Mouse (Mus musculus) heart, embryonic 14.5 days (tissue): Measurements from ENCODE around the gene Trim71. TPM values are rescaled to one million over a fixed set of nuclear protein-coding genes. Genes with fewer than 3 reads are reported as not detected.

Source experiments
- ATAC-seq: fragments of 200-750 bp; cut with Nextera tagmentation; 2 replicates; pipeline ENCODE4 v1.8.0; 2017; ENCODE audit warnings: low read depth, moderate TSS enrichment; ENCODE audit not compliant: insufficient number of reproducible peaks, insufficient read depth, low FRiP score
- H3K27ac ChIP-seq, 2 experiments: fragments of 200-500 bp in 1 of 2; fragments of 300-500 bp in 1 of 2; sonication (generic) in 1 of 2; replicated peaks in 1 of 2; 2 replicates each; pipeline ENCODE4 v1.5.1; 2012 to 2014; ENCODE audit warnings: low read depth in 2 of 2, low read length in 2 of 2, control low read depth in 1 of 2, mild to moderate bottlenecking in 1 of 2, mixed read lengths in 1 of 2; ENCODE audit not compliant: control insufficient read depth in 1 of 2, insufficient read depth in 1 of 2
- H3K27me3 ChIP-seq: fragments of 300-500 bp; sonication (generic); 2 replicates; pipeline ENCODE4 v1.6.1; 2014; ENCODE audit warnings: mild to moderate bottlenecking, low read length, control low read depth; ENCODE audit not compliant: control insufficient read depth, insufficient read depth
- H3K36me3 ChIP-seq: fragments of 300-500 bp; sonication (generic); 2 replicates; pipeline ENCODE4 v1.6.1; 2014; ENCODE audit warnings: mild to moderate bottlenecking, control low read depth, low read length, mixed read lengths; ENCODE audit not compliant: control insufficient read depth, insufficient read depth
- H3K4me1 ChIP-seq, 2 experiments: fragments of 200-500 bp in 1 of 2; fragments of 300-500 bp in 1 of 2; sonication (generic) in 1 of 2; 2 replicates each; pipeline ENCODE4 v1.6.1; 2012 to 2014; ENCODE audit warnings: low read length in 2 of 2, control low read depth in 1 of 2, mixed read lengths in 1 of 2; ENCODE audit not compliant: control insufficient read depth in 2 of 2, insufficient read depth in 2 of 2
- H3K4me2 ChIP-seq: fragments of 300-500 bp; sonication (generic); 2 replicates; pipeline ENCODE4 v1.6.1; 2014; ENCODE audit warnings: mild to moderate bottlenecking, low read length
- H3K4me3 ChIP-seq, 2 experiments: fragments of 200-500 bp in 1 of 2; fragments of 300-500 bp in 1 of 2; sonication (generic) in 1 of 2; 2 replicates each; pipeline ENCODE4 v1.5.1; 2012 to 2014; ENCODE audit warnings: low read length in 2 of 2, mild to moderate bottlenecking in 2 of 2, control low read depth in 1 of 2, low read depth in 1 of 2, moderate library complexity in 1 of 2; ENCODE audit not compliant: control insufficient read depth in 1 of 2, insufficient read depth in 1 of 2
- H3K9ac ChIP-seq: fragments of 300-500 bp; sonication (generic); 2 replicates; pipeline ENCODE4 v1.6.1; 2014; ENCODE audit warnings: mild to moderate bottlenecking, low read length
- H3K9me3 ChIP-seq: fragments of 300-500 bp; sonication (generic); 2 replicates; pipeline ENCODE4 v1.6.1; 2016; ENCODE audit warnings: low read length, control low read depth; ENCODE audit not compliant: control insufficient read depth
- WGBS: fragments of 180-500 bp; shearing (Covaris S2); extraction: QIAGEN DNeasy Blood & Tissue Kit; methylation state at CpG from one replicate; pipeline ENCODE4 v1.1.7; 2014; 5-methylcytosine and 5-hydroxymethylcytosine counted together
- polyA plus RNA-seq: library from polyadenylated mRNA; unstranded; fragments of >200 nt; fragmentation: Nextera tagmentation; extraction: Ambion mirVana; gene quantifications from 2 replicates; pipeline ENCODE4 v1.2.1, GENCODE M21; 2014

Gene Trim71
- polyA plus RNA-seq, 1 experiment from 2014 or later, result not detected

DNA sequence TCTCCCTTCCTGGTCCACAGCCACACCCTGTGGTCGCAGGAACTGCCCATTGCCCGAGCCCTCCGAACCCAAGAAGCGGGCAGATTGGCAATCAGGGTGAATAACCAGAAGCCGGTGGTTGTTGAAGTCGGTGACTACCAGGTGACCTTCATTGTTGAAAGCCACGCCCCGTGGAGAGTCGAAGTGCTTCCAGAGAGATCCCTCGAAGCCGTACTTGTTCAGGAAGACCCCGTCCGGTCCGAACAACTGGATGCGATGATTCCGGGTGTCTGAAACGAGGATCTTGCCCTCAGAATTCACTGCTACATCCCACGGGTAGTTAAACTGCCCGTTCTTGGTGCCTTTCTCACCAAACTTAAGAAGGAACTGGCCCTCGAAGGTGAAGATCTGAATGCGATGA is 51.3 kb downstream of the Trim71 start:
- H3K4me2 ChIP-seq, result no peak overlapping the region
- no peak overlapping the region for H3K4me3 ChIP-seq
- H3K9ac ChIP-seq, result no peak overlapping the region
- 97% methylated on average over 21 of the region's 21 CpGs for WGBS
- no peak overlapping the region for H3K27ac ChIP-seq
- no peaks in the 10 kb centered on the region for H3K36me3 ChIP-seq
- H3K27me3 ChIP-seq, result no peaks in the 10 kb centered on the region
- H3K9me3 ChIP-seq, result peaks cover 14% of the 10 kb centered on the region
- H3K4me1 ChIP-seq, result peaks cover 11 to 12% of the 10 kb centered on the region in 2 experiments
- no peak for ATAC-seq

DNA sequence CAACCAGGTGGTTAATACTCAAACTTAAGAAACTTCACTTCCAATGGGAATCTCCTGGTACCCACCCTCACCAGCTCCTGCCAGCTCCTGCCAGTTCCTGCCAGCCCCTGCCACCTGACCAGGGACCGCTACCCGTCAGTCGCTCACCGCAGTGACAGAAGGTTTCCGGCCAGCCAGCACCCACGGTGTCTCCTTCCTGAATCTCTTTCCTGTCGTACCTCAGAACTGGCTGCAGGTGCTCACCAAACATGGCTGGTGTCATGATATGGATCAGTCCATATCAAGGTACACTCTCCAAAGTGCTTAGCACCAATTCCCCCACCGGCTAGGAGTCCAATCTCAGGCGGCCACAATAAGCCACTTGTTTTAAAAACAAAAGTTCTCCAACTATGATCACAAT is 54.4 kb downstream of the Trim71 start:
- no peaks in the 10 kb centered on the region for H3K36me3 ChIP-seq
- no peak overlapping the region for H3K9ac ChIP-seq
- no peak overlapping the region for H3K4me2 ChIP-seq
- H3K27ac ChIP-seq, result no peak overlapping the region
- H3K9me3 ChIP-seq, result peaks cover 14% of the 10 kb centered on the region
- ATAC-seq, result no peak
- no peak overlapping the region for H3K4me3 ChIP-seq
- no peaks in the 10 kb centered on the region for H3K27me3 ChIP-seq
- WGBS, result 87% methylated on average over 9 of the region's 9 CpGs
- H3K4me1 ChIP-seq, result no peaks in the 10 kb centered on the region

DNA sequence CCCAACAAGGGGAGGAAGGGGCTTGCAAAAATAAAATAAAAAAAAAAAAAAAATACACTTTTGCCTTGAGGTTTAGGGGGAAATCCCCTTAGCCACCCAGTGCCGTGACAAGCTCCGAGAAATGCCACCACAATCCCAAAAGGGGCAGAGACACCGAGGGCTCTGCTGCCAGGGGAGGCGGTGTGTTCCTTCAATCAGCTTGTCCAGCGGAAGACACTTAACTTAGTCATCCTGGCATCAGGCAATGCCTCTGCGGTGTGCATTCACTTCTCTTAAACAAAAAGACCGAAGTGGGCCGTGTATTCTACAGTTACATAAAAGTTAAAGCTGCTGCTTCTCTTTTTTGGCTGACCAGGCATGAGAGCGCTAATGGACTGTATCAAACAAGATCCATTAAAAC is 56.7 kb downstream of the Trim71 start:
- Histone ChIP-seq H3K4me2 (no peak overlapping the region), H3K27me3 (no peaks in the 10 kb centered on the region), H3K9ac (no peak overlapping the region), H3K4me1 (no peaks in the 10 kb centered on the region), H3K9me3 (peaks cover under 1% of the 10 kb centered on the region; the same call in 1 of the 2 replicates), H3K27ac (no peak overlapping the region), H3K4me3 (no peak overlapping the region), H3K36me3 (no peaks in the 10 kb centered on the region)
- ATAC-seq, result no peak
- WGBS, result 85% methylated on average over 9 of the region's 9 CpGs

DNA sequence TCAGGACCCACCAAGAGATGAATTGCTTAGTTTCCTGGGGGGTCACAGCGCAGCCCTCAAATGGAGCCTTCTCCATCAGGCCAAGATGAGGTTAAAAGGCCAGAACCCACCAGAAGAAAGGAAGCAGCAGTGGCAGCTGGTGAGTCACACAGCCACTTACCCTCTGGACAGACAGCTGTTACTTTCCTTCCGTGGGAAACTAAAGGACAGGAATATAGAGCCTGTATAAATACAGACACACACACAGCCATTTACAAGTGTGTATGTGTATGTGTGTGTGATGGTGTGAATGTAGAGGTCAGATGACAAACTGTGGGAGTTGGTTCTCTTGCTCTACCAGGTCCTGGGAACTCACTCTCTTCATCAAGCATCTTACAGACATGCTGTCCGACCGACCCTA is 57.6 kb downstream of the Trim71 start:
- H3K9ac ChIP-seq, result no peak overlapping the region
- H3K4me1 ChIP-seq, result no peaks in the 10 kb centered on the region
- no peaks in the 10 kb centered on the region for H3K36me3 ChIP-seq
- H3K9me3 ChIP-seq, result no peaks in the 10 kb centered on the region
- 62% methylated on average over 4 of the region's 4 CpGs for WGBS
- no peak overlapping the region for H3K27ac ChIP-seq
- no peak overlapping the region for H3K4me3 ChIP-seq
- no peak overlapping the region for H3K4me2 ChIP-seq
- no peaks in the 10 kb centered on the region for H3K27me3 ChIP-seq
- ATAC-seq, result no peak

DNA sequence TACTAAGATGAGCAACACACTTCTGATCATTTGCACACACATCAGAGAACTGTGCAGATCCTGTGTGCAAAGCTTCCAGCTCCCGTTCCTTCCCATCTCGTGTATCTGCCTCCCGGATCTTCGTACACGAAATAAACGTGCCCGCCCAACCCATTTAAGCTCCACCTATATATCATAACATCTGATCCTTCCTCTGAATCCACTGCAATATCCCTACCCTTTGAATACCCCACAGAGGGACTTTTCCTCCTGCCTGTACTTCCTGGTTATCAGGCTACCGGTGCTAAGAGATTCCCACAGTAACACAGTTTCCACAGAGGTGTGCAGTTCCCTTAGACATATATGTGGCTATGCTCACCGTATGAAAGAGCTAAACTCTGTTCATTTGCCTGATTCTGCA is 59.4 kb downstream of the Trim71 start, which contains the start of gene Ccr4:
Gene Ccr4 (minus strand): TSS at position 101 of the 400 bp plus-strand sequence.
- no peak for ATAC-seq
- Histone ChIP-seq H3K4me2 (no peak within 1 kb of the TSS), H3K27ac (no peak within 1 kb of the TSS), H3K36me3 (no peaks in the 10 kb centered on the region), H3K4me1 (no peaks in the 10 kb centered on the region), H3K9me3 (no peaks in the 10 kb centered on the region), H3K4me3 (no peak within 1 kb of the TSS), H3K9ac (no peak within 1 kb of the TSS), H3K27me3 (no peaks in the 10 kb centered on the region)
- 84% methylated on average over 9 of the region's 9 CpGs for WGBS

DNA sequence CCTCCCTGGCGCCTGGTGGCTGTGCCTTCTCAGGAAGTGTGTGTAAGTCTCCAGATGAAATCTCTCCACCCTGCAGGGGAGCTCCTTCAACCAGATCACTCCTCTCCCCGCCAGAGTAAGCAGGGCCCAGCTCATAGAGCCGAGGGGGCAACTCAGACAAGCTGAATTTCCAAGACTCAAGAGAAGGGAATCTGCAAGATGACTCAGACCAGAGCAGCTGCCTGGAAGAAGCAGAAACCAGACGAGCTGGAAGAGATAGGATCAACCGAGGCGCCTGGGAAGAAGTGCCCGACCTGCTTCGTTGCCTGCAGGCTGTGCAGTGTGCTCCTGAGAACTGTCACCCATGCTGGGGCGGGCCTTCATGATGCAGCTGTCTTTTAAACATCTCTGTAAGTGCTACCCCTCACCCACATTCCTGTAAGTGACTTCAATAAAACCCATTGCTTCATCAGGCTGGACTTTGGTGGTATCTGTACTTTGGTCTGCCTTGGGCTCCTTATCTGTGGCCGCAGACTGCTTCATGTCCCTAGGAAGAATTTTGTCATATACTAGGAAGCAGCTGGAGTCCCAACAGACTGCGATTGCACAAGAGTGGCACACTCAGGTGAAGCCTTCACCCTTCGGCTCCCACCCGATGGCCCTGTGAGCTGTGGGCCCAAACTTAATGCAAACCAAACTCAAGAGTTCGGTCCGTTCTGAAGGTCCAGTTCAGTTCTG is 61.3 kb downstream of the Trim71 start:
- H3K4me1 ChIP-seq, result no peaks in the 10 kb centered on the region; a peak in 1 of 4 replicates
- WGBS, result 39% methylated on average over 15 of the region's 15 CpGs
- H3K9me3 ChIP-seq, result no peaks in the 10 kb centered on the region
- H3K36me3 ChIP-seq, result no peaks in the 10 kb centered on the region
- H3K27me3 ChIP-seq, result 0 out of 2 replicates have a peak, but pooled peaks cover 3% of the 10 kb centered on the region
- H3K4me2 ChIP-seq, result no peak overlapping the region
- no peak overlapping the region for H3K27ac ChIP-seq
- no peak overlapping the region for H3K4me3 ChIP-seq
- no peak overlapping the region for H3K9ac ChIP-seq
- peak; percentile 52; the same call in 1 of the 2 replicates for ATAC-seq

- Histone ChIP-seq H3K27me3 (0 out of 2 replicates have a peak, but pooled peaks cover 3% of the 10 kb centered on the region), H3K4me3 (no peak overlapping the region), H3K4me1 (no peaks in the 10 kb centered on the region; a peak in 1 of 4 replicates), H3K9me3 (no peaks in the 10 kb centered on the region), H3K27ac (no peak overlapping the region), H3K36me3 (no peaks in the 10 kb centered on the region), H3K4me2 (no peak overlapping the region), H3K9ac (no peak overlapping the region)
- no peak for ATAC-seq
- WGBS, result 94% methylated on average over 11 of the region's 11 CpGs
These were observed 62.3 kb downstream of the Trim71 start for GRCm38 (mm10) chr9:114501913-114502312.

DNA sequence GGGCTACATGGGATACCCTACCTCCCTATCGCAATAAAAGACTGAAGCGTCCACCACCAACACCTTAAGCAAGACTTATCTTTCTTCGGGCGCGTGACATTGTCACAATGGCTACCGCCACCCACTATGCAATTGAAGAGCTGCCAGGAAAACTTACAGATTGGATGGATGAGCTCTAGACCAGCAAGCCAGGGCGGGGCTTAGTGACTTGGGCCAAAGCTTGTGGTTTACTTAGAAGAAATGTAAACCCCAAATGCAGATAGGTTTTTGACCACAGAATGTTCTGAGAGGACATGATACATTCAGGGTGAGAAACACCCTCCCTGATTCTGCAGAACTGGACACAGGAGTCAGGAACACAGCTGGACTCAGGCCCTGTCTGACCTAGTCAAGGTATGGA is 63.1 kb downstream of the Trim71 start:
- WGBS, result 89% methylated on average over 7 of the region's 7 CpGs
- Histone ChIP-seq H3K4me1 (no peaks in the 10 kb centered on the region; a peak in 1 of 4 replicates), H3K27me3 (0 out of 2 replicates have a peak, but pooled peaks cover 3% of the 10 kb centered on the region), H3K36me3 (no peaks in the 10 kb centered on the region), H3K4me2 (no peak overlapping the region), H3K4me3 (no peak overlapping the region), H3K9me3 (no peaks in the 10 kb centered on the region), H3K27ac (no peak overlapping the region), H3K9ac (no peak overlapping the region)
- no peak for ATAC-seq
